Mouse (Mus musculus) forebrain, embryonic 12.5 days (tissue): ENCODE results near the gene Aldh1l1. TPM values are rescaled to one million over a fixed set of nuclear protein-coding genes. Genes with fewer than 3 reads are reported as not detected.

Source experiments
- ATAC-seq: fragments of 200-750 bp; cut with Nextera tagmentation; 2 replicates; pipeline ENCODE4 v1.8.0; 2017; ENCODE audit warnings: moderate TSS enrichment; ENCODE audit not compliant: low FRiP score
- H3K27ac ChIP-seq: fragments of 300-500 bp; sonication (generic); 2 replicates; pipeline ENCODE4 v1.5.1; 2016; ENCODE audit warnings: mild to moderate bottlenecking
- H3K27me3 ChIP-seq: fragments of 300-500 bp; sonication (generic); 2 replicates; pipeline ENCODE4 v1.6.1; 2016; ENCODE audit warnings: mild to moderate bottlenecking
- H3K36me3 ChIP-seq: fragments of 300-500 bp; sonication (generic); replicated peaks from 2 replicates; pipeline ENCODE4 v1.6.1; 2016; ENCODE audit warnings: mild to moderate bottlenecking
- H3K4me1 ChIP-seq: fragments of 300-500 bp; sonication (generic); 2 replicates; pipeline ENCODE4 v1.6.1; 2016
- H3K4me2 ChIP-seq: fragments of 300-500 bp; sonication (generic); 2 replicates; pipeline ENCODE4 v1.6.1; 2016; ENCODE audit warnings: mild to moderate bottlenecking, moderate library complexity
- H3K4me3 ChIP-seq: fragments of 300-500 bp; sonication (generic); replicated peaks from 2 replicates; pipeline ENCODE4 v1.5.1; 2016; ENCODE audit warnings: mild to moderate bottlenecking
- H3K9ac ChIP-seq: fragments of 300-500 bp; sonication (generic); 2 replicates; pipeline ENCODE4 v1.6.1; 2016; ENCODE audit warnings: mild to moderate bottlenecking
- H3K9me3 ChIP-seq: fragments of 300-500 bp; sonication (generic); 2 replicates; pipeline ENCODE4 v1.6.1; 2016
- WGBS: fragments of 180-500 bp; shearing (Covaris S2); methylation state at CpG from one replicate; pipeline ENCODE4 v1.1.7; 2016; 5-methylcytosine and 5-hydroxymethylcytosine counted together
- polyA plus RNA-seq: library from polyadenylated mRNA; unstranded; fragments of >200 nt; fragmentation: Nextera tagmentation; extraction: Ambion mirVana; gene quantifications from 2 replicates; pipeline ENCODE4 v1.2.1, GENCODE M21; 2016

Gene Aldh1l1
- polyA plus RNA-seq, 1 experiment from 2014 or later: 2.0 TPM

DNA sequence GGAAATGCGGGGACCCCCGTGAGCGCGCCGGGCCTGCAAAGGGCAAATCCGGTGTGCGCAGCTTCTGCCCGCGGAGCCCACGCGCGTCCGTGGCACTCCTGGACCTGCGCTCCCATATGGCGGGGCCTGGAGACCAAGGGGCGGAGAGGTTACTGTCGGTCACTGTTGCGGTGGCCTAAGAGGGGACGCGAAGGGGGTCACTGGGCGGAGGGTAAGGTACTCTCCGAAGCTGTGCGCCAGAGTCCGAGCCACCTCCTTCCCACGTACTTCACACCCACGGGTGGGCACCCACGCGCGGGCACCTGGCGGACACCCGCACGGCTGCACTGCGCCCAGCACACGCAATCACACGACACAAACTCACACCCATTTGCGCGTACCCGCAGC, 23.4 kb upstream of the Aldh1l1 start:
- Histone ChIP-seq H3K27me3 (peaks cover 60% of the 10 kb centered on the region), H3K4me1 (peaks cover 18% of the 10 kb centered on the region), H3K9ac (peak overlapping the region; percentile 58), H3K36me3 (no peaks in the 10 kb centered on the region), H3K27ac (no peak overlapping the region), H3K4me2 (peak overlapping the region; percentile 100), H3K4me3 (peak overlapping the region; percentile 62), H3K9me3 (no peaks in the 10 kb centered on the region)
- peak; percentile 51 for ATAC-seq
- WGBS: under 1% methylated on average over 38 of the region's 38 CpGs

- H3K36me3 ChIP-seq: no peaks in the 10 kb centered on the region
- peak overlapping the region; percentile 62 for H3K4me3 ChIP-seq
- WGBS: under 1% methylated on average over 31 of the region's 31 CpGs
- peak overlapping the region; percentile 58 for H3K9ac ChIP-seq
- no peaks in the 10 kb centered on the region for H3K9me3 ChIP-seq
- H3K27ac ChIP-seq: no peak overlapping the region
- H3K4me1 ChIP-seq: peaks cover 18% of the 10 kb centered on the region
- ATAC-seq: peak; percentile 78
- peaks cover 60% of the 10 kb centered on the region for H3K27me3 ChIP-seq
- peak overlapping the region; percentile 100 for H3K4me2 ChIP-seq
Observed at GRCm38 (mm10) chr6:90463228-90463862, 22.9 kb upstream of the Aldh1l1 start.

- peaks cover 60% of the 10 kb centered on the region for H3K27me3 ChIP-seq
- H3K9ac ChIP-seq: no peak overlapping the region
- ATAC-seq: no peak
Observed at GRCm38 (mm10) chr6:90463890-90464421, 22.3 kb upstream of the Aldh1l1 start.

DNA sequence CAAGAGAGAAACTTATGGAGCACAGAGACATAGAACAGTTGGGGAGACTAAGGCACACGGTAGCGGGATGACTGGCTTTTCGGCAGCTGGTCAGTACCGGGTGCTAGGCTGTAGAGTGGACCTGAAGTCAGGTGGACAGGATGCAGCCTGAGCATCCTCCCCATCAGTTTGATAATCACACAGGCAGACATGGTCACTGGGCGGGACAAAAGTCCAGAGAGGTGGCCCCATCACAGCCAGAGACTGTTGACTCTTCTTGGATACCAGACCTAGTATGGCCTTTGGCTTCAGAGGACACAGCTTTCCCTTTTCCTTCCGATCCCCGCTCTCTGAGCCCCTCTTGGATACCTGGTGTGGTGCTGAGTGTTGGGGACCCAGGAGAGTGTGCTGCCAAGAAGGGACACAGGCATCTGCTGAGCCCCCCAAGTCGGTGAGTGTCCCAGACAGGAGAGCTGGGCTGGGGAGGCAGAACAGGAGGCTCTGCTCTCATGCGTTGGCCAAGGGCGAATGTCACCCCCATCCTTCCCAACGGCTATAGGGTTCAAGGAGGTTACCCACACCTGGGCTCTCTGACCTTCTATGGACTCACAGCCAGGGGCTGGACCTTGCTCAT, 21.1 kb upstream of the Aldh1l1 start:
- no peak overlapping the region for H3K9ac ChIP-seq
- peaks cover 18% of the 10 kb centered on the region for H3K4me1 ChIP-seq
- no peaks in the 10 kb centered on the region for H3K9me3 ChIP-seq
- ATAC-seq: no peak
- no peaks in the 10 kb centered on the region for H3K36me3 ChIP-seq
- no peak overlapping the region for H3K27ac ChIP-seq
- H3K4me2 ChIP-seq: no peak overlapping the region
- 93% methylated on average over 11 of the region's 11 CpGs for WGBS
- H3K4me3 ChIP-seq: no peak overlapping the region
- H3K27me3 ChIP-seq: peaks cover 52% of the 10 kb centered on the region

More at GRCm38 (mm10) chr6:90463890-90464421, 22.3 kb upstream of the Aldh1l1 start:
- Histone ChIP-seq H3K36me3 (no peaks in the 10 kb centered on the region), H3K4me1 (peaks cover 18% of the 10 kb centered on the region), H3K4me3 (peak overlapping the region; percentile 62), H3K4me2 (peak overlapping the region; percentile 100), H3K9me3 (no peaks in the 10 kb centered on the region), H3K27ac (no peak overlapping the region)
- WGBS: 26% methylated on average over 7 of the region's 7 CpGs

- H3K27ac ChIP-seq: no peak overlapping the region
- H3K4me2 ChIP-seq: no peak overlapping the region
- H3K4me3 ChIP-seq: no peak overlapping the region
- H3K4me1 ChIP-seq: peaks cover 18% of the 10 kb centered on the region
- H3K36me3 ChIP-seq: no peaks in the 10 kb centered on the region
- H3K9ac ChIP-seq: no peak overlapping the region
- ATAC-seq: no peak
- peaks cover 43% of the 10 kb centered on the region for H3K27me3 ChIP-seq
- 84% methylated on average over 10 of the region's 10 CpGs for WGBS
- no peaks in the 10 kb centered on the region for H3K9me3 ChIP-seq
Observed at GRCm38 (mm10) chr6:90466079-90466478, 20.1 kb upstream of the Aldh1l1 start.

DNA sequence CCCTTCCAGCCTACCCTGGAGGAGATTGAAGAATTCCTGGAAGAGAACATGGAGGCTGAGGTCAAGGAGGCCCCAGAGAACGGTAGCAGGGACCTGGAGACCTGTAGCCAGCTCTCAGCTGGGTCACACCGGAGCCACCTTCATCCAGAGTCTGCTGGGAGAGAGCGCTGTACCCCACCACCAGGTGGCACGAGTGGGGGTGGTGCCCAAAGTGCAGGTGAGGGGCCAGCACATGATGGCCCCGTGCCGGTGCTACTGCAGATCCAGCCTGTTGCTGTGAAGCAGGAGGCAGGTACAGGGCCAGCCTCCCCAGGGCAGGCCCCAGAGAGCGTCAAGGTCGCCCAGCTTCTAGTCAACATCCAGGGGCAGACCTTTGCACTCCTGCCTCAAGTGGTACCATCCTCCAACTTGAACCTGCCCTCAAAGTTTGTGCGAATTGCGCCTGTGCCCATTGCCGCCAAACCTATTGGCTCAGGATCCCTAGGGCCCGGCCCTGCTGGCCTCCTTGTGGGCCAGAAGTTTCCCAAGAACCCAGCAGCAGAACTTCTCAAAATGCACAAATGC, 19.3 kb upstream of the Aldh1l1 start:
- WGBS: 90% methylated on average over 12 of the region's 12 CpGs
- no peaks in the 10 kb centered on the region for H3K9me3 ChIP-seq
- no peak overlapping the region for H3K27ac ChIP-seq
- H3K9ac ChIP-seq: no peak overlapping the region
- H3K36me3 ChIP-seq: no peaks in the 10 kb centered on the region
- no peak overlapping the region for H3K4me2 ChIP-seq
- no peak overlapping the region for H3K4me3 ChIP-seq
- H3K27me3 ChIP-seq: peaks cover 34% of the 10 kb centered on the region
- peaks cover 17% of the 10 kb centered on the region for H3K4me1 ChIP-seq
- ATAC-seq: no peak

GRCm38 (mm10) chr6:90468216-90468615, 18.0 kb upstream of the Aldh1l1 start:
- no peaks in the 10 kb centered on the region for H3K36me3 ChIP-seq
- no peak overlapping the region for H3K9ac ChIP-seq
- peaks cover 9% of the 10 kb centered on the region for H3K4me1 ChIP-seq
- no peaks in the 10 kb centered on the region for H3K9me3 ChIP-seq
- H3K4me2 ChIP-seq: no peak overlapping the region
- peaks cover 21% of the 10 kb centered on the region for H3K27me3 ChIP-seq
- no peak for ATAC-seq
- no peak overlapping the region for H3K27ac ChIP-seq
- 89% methylated on average over 1 of the region's 1 CpGs for WGBS
- no peak overlapping the region for H3K4me3 ChIP-seq

- Histone ChIP-seq H3K9ac (no peak overlapping the region), H3K4me2 (no peak overlapping the region), H3K9me3 (no peaks in the 10 kb centered on the region), H3K27ac (no peak overlapping the region), H3K27me3 (peaks cover 13% of the 10 kb centered on the region), H3K36me3 (no peaks in the 10 kb centered on the region), H3K4me1 (peaks cover under 1% of the 10 kb centered on the region; the same call in 1 of the 2 replicates), H3K4me3 (no peak overlapping the region)
- 88% methylated on average over 6 of the region's 6 CpGs for WGBS
- no peak for ATAC-seq
Observed at GRCm38 (mm10) chr6:90469041-90469440, 17.2 kb upstream of the Aldh1l1 start.

GRCm38 (mm10) chr6:90470255-90470654, 16.0 kb upstream of the Aldh1l1 start:
- Histone ChIP-seq H3K9me3 (no peaks in the 10 kb centered on the region), H3K36me3 (no peaks in the 10 kb centered on the region), H3K27ac (no peak overlapping the region), H3K9ac (no peak overlapping the region), H3K27me3 (peaks cover 2% of the 10 kb centered on the region; the same call in 1 of the 2 replicates), H3K4me2 (no peak overlapping the region), H3K4me1 (no peaks in the 10 kb centered on the region), H3K4me3 (no peak overlapping the region)
- 93% methylated on average over 2 of the region's 2 CpGs for WGBS
- ATAC-seq: no peak

DNA sequence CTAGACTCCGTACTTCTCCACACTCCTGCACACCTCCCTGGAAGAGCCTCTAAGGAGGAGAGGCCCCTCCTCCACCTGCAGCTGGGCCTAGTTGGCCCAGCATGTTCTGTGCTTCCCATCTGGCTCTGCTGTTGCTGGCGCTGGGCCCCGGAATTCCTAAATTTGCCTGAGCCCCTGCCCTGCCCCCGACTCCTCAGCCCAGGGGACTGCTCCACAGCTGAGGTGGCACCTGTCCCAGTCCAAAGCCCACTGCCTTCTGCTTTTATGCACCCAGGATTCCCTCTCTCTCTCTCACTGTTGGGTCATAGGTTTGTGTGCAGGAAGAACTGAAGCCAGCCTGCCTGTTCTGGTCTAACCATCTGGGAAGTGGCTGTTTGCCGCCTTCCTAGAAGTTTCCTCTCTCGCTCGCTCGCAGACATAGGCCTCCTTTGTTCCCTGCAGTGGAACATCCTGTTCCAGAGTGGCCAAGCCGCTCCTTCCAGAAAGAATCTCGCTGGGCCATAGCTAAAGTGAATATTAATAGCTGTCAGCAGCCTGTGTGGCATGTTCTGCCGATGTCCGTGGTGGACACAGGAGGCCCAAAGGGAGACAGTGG, 15.2 kb upstream of the Aldh1l1 start:
- ATAC-seq: no peak
- H3K9me3 ChIP-seq: no peaks in the 10 kb centered on the region
- H3K4me3 ChIP-seq: no peak overlapping the region
- no peak overlapping the region for H3K4me2 ChIP-seq
- 75% methylated on average over 12 of the region's 12 CpGs for WGBS
- H3K36me3 ChIP-seq: no peaks in the 10 kb centered on the region
- no peaks in the 10 kb centered on the region for H3K27me3 ChIP-seq
- no peaks in the 10 kb centered on the region for H3K4me1 ChIP-seq
- H3K9ac ChIP-seq: no peak overlapping the region
- 0 out of 2 replicates have a peak overlapping the region, but pooled peaks have one; percentile 1 for H3K27ac ChIP-seq

GRCm38 (mm10) chr6:90472079-90472478, 14.1 kb upstream of the Aldh1l1 start:
- no peak overlapping the region for H3K27ac ChIP-seq
- WGBS: 79% methylated on average over 4 of the region's 4 CpGs
- no peak for ATAC-seq

GRCm38 (mm10) chr6:90472697-90473096, 13.5 kb upstream of the Aldh1l1 start:
- no peak for ATAC-seq
- WGBS: 89% methylated on average over 3 of the region's 3 CpGs
- H3K9me3 ChIP-seq: no peaks in the 10 kb centered on the region

More at GRCm38 (mm10) chr6:90472079-90472478, 14.1 kb upstream of the Aldh1l1 start:
- no peaks in the 10 kb centered on the region for H3K4me1 ChIP-seq
- no peaks in the 10 kb centered on the region for H3K27me3 ChIP-seq
- no peaks in the 10 kb centered on the region for H3K9me3 ChIP-seq
- H3K36me3 ChIP-seq: no peaks in the 10 kb centered on the region
- H3K4me3 ChIP-seq: no peak overlapping the region
- H3K9ac ChIP-seq: no peak overlapping the region
- H3K4me2 ChIP-seq: no peak overlapping the region

More at GRCm38 (mm10) chr6:90472697-90473096, 13.5 kb upstream of the Aldh1l1 start:
- H3K27ac ChIP-seq: no peak overlapping the region
- no peak overlapping the region for H3K9ac ChIP-seq
- no peaks in the 10 kb centered on the region for H3K36me3 ChIP-seq
- no peaks in the 10 kb centered on the region for H3K4me1 ChIP-seq
- no peak overlapping the region for H3K4me3 ChIP-seq
- H3K4me2 ChIP-seq: no peak overlapping the region
- no peaks in the 10 kb centered on the region for H3K27me3 ChIP-seq
